Mouse (Mus musculus): ENCODE measurements around the gene Rab43. TPM values are rescaled to one million over a fixed set of nuclear protein-coding genes. Genes with fewer than 3 reads are reported as not detected.

Gene Rab43
- polyA plus RNA-seq, 1 experiment from 2014 or later = 12.7 TPM

DNA sequence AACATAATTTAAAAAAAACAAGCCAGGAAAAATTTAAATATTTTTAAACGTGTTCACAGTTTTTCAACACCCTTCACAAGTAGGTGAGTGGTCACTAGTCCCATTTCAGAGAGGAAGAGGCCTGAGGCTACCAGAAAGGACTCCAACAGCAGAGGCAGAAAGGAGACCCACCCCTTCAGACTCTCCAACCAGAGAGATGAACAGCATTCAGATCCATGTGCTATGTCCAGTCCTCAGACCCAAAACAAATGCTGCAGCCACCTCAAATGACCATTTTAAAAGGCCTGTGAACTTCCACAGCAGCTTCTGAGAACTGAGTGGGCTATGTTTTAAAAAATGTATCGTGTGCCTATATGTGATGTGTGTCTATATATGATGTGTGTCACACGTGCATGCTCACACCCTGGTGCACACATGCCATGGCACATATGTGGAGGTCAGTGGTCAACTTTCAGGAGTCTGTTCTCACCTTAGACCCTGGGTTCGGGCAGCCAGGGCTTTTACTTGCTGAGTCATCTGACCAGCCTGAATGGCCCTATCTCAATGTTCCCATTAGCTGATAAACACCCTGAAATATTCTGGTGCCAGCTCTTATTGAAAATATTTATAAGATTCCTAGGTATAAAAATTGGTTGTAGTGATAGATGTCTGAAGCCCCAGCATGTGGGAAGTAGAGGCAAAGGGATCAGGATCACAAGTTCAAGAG, 4.1 kb downstream of the Rab43 start:
- Histone ChIP-seq H3K27me3 (no peaks in the 10 kb centered on the region), H3K36me3 (no peaks in the 10 kb centered on the region), H3K27ac (no peak overlapping the region), H3K4me3 (replicated peaks) (no peak overlapping the region), H3K4me2 (no peak overlapping the region), H3K9me3 (replicated peaks) (no peaks in the 10 kb centered on the region), H3K9ac (no peak overlapping the region), H3K4me1 (peaks cover 32% of the 10 kb centered on the region)
- WGBS = 85% methylated on average over 4 of the region's 4 CpGs
- ATAC-seq (replicated peaks; ENCODE audit: low FRiP score) = no peak

DNA sequence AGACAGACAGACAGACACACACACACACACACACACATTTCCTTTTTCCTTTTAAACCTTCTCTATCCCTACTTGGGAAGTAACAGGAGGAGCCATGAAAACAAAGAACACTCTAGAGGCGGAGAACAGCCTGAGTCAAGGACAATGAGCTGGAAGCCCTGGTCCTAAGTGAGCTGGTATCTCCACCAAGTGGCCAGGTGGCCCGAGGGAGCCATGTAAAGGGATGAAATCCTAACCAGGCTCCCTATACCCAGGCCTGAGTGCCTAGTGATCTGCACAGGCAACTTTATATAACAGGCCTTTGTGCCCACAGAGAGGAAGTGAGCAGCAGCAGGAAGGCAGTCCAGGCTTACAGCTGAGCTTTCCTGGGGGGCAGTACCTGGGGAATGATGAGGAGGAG, 5.1 kb downstream of the Rab43 start:
- peaks cover 23% of the 10 kb centered on the region for H3K4me1 ChIP-seq
- no peak for ATAC-seq (replicated peaks; ENCODE audit: low FRiP score)

DNA sequence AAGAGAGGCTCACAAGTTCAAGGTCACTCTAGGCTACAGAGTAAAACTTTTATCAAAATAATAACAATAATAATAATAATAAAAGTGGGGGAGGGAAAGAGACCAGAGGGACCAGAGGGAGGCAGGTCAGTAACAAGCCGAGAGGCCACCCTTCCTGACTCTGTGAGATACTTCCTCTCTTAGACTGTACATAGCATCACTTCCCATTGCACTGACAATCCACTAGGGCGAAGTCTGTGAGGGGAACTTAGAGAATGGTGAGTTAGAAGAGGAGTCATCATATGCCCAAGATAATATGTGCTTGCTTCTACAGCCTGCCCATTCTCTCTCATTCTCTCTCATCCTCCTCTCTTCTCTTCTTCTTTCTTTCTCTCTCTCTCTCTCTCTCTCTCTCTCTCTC, 5.9 kb downstream of the Rab43 start:
- no peaks in the 10 kb centered on the region for H3K27me3 ChIP-seq
- H3K4me2 ChIP-seq = no peak overlapping the region
- no peak overlapping the region for H3K27ac ChIP-seq
- no peak overlapping the region for H3K4me3 ChIP-seq (replicated peaks)
- H3K9ac ChIP-seq = no peak overlapping the region
- WGBS = 74% methylated on average over 2 of the region's 2 CpGs
- H3K4me1 ChIP-seq = peaks cover 23% of the 10 kb centered on the region
- no peak for ATAC-seq (replicated peaks; ENCODE audit: low FRiP score)
- H3K9me3 ChIP-seq (replicated peaks) = no peaks in the 10 kb centered on the region
- H3K36me3 ChIP-seq = no peaks in the 10 kb centered on the region

More for the DNA sequence above, 5.1 kb downstream of the Rab43 start:
- Histone ChIP-seq H3K36me3 (no peaks in the 10 kb centered on the region), H3K27ac (peak overlapping the region; percentile 9; the same call in 1 of the 2 replicates), H3K4me2 (no peak overlapping the region), H3K4me3 (replicated peaks) (no peak overlapping the region), H3K27me3 (no peaks in the 10 kb centered on the region), H3K9me3 (replicated peaks) (no peaks in the 10 kb centered on the region), H3K9ac (no peak overlapping the region)
- 49% methylated on average over 2 of the region's 2 CpGs for WGBS

DNA sequence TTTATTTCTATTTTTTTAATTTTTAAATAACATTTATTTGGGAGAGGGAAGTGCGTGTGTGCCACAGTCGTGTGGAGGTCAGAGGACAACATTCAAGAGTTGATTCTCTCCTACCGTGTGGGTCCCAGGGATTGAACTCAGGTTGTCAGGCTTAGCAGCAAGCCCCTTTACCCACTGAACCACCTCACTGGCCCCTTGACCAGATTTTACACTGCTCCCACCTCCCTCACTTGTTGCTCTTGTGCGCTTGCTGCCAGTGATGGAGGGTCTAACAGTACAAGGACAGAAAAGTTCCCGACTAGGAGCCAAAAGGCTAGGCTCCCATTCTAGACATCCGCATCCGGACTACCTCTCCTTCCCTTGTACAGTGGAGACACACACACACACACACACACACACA, 6.5 kb downstream of the Rab43 start:
- WGBS = 89% methylated on average over 7 of the region's 7 CpGs
- H3K36me3 ChIP-seq = no peaks in the 10 kb centered on the region
- no peaks in the 10 kb centered on the region for H3K27me3 ChIP-seq
- peaks cover 18% of the 10 kb centered on the region for H3K4me1 ChIP-seq
- no peak overlapping the region for H3K4me3 ChIP-seq (replicated peaks)
- no peak for ATAC-seq (replicated peaks; ENCODE audit: low FRiP score)
- no peak overlapping the region for H3K9ac ChIP-seq
- H3K4me2 ChIP-seq = no peak overlapping the region
- H3K9me3 ChIP-seq (replicated peaks) = no peaks in the 10 kb centered on the region
- H3K27ac ChIP-seq = no peak overlapping the region

DNA sequence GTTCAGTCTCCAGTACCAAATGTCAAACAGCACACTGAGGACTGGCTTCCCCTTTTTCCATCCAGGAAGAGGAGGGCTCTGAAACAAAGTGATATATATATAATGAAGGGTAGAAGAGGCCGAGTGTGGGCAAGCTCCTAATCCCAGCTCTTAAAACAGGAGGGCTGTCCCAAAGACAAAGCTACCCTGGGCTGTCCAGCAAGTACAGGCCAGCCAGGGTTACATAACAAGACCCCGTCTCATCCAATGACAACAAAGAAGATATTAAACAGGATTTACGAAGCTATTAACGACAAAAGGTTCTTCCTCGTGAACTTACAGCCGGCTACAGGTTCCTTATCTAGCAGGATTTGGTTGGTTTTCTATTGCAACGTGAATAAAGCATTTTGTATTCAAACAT, 7.1 kb downstream of the Rab43 start:
- no peak overlapping the region for H3K9ac ChIP-seq
- no peak for ATAC-seq (replicated peaks; ENCODE audit: low FRiP score)
- H3K4me3 ChIP-seq (replicated peaks) = no peak overlapping the region
- no peaks in the 10 kb centered on the region for H3K36me3 ChIP-seq
- no peak overlapping the region for H3K27ac ChIP-seq
- no peak overlapping the region for H3K4me2 ChIP-seq
- WGBS = 56% methylated on average over 7 of the region's 7 CpGs
- no peaks in the 10 kb centered on the region for H3K9me3 ChIP-seq (replicated peaks)
- no peaks in the 10 kb centered on the region for H3K27me3 ChIP-seq
- H3K4me1 ChIP-seq = peaks cover 13% of the 10 kb centered on the region

DNA sequence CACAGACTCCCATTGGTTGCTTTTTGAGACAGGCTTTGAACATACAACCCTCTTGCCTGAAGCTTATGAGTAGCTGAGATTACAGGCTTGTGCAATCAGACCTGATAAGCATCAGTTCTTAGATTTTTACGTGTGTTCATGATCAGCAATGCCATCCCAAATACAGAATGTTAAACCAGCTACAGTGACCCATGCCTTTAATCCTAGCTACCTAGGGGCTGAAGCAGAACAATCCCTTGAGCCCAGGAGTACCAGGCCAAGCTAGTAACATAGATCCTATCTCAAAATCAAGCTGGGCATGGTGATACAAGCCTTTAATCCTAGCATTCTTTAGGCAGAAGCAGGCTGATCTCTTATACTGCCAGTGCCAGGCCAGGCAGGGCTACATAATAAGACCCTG, 7.9 kb downstream of the Rab43 start:
- Histone ChIP-seq H3K36me3 (no peaks in the 10 kb centered on the region), H3K27ac (no peak overlapping the region), H3K9ac (no peak overlapping the region), H3K4me2 (no peak overlapping the region), H3K9me3 (replicated peaks) (no peaks in the 10 kb centered on the region), H3K4me1 (peaks cover 6% of the 10 kb centered on the region; the same call in 1 of the 2 replicates), H3K27me3 (no peaks in the 10 kb centered on the region), H3K4me3 (replicated peaks) (no peak overlapping the region)
- 77% methylated on average over 1 of the region's 1 CpGs for WGBS
- no peak for ATAC-seq (replicated peaks; ENCODE audit: low FRiP score)

DNA sequence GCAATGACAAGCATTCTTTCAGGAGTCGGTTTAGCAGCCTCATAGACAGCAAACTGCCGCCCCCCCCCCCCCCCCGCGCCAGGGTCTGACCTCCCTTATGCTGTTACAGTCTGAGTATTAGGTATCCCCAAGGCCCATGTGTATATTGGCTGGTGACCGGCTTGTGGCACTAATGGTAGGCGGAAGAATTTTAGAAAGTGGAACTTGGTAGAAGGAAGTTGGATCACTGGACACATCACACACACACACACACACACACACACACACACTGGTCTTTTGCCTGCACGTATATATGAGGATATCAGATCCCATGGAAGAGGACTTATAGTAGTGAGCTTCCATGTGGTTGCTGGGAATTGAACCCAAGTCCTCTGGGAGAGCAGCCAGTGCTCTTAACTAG, 9.5 kb downstream of the Rab43 start:
- ATAC-seq (replicated peaks; ENCODE audit: low FRiP score) = no peak
- Histone ChIP-seq H3K9ac (no peak overlapping the region), H3K27me3 (no peaks in the 10 kb centered on the region), H3K4me2 (no peak overlapping the region), H3K27ac (no peak overlapping the region), H3K4me3 (replicated peaks) (no peak overlapping the region), H3K9me3 (replicated peaks) (no peaks in the 10 kb centered on the region), H3K36me3 (no peaks in the 10 kb centered on the region), H3K4me1 (peaks cover 12% of the 10 kb centered on the region)
- 90% methylated on average over 5 of the region's 7 CpGs for WGBS

DNA sequence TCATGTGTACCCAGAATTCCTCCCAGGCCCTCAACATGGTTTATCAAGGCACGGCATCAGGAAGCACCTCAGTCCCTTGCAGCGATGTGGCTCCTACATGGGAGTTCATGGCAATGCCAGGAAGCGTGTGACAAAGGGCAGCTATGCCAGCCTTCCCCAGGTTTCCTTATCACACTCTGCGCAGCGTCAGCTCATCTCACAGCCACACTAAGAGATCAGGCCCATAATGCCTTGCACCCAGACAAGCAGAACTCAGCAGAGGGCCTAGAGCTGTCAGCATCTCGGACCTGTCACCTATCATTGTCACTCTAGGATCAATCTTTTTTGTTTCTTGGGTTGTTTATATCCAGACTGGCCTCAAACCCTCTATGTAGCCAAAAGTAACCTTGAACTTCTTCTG, 12.4 kb downstream of the Rab43 start:
- Histone ChIP-seq H3K27me3 (no peaks in the 10 kb centered on the region), H3K9ac (no peak overlapping the region), H3K4me3 (replicated peaks) (no peak overlapping the region), H3K4me2 (no peak overlapping the region), H3K36me3 (0 out of 2 replicates have a peak, but pooled peaks cover 1% of the 10 kb centered on the region), H3K27ac (no peak overlapping the region), H3K4me1 (peaks cover 11% of the 10 kb centered on the region), H3K9me3 (replicated peaks) (no peaks in the 10 kb centered on the region)
- 92% methylated on average over 6 of the region's 6 CpGs for WGBS
- no peak for ATAC-seq (replicated peaks; ENCODE audit: low FRiP score)

DNA sequence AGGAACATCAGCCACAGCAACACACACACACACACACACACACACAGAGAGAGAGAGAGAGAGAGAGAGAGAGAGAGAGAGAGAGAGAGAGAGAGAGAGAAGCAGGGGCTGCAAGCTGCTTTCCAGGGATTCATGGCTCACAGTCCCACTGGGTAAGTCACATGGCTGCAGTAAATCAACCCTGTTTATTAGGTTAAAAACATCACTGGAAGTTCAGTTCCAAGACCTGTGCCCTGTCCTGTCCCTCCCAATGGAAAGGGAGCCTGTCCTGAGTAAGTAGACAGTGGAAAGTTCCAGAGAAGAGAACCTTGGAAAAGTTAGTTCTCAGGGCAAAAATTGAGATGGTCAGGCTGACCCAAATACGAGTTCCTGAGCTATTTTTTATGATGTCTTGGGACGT, 14.6 kb downstream of the Rab43 start:
- no peaks in the 10 kb centered on the region for H3K27me3 ChIP-seq
- H3K9ac ChIP-seq = no peak overlapping the region
- H3K4me3 ChIP-seq (replicated peaks) = no peak overlapping the region
- H3K36me3 ChIP-seq = peaks cover 15% of the 10 kb centered on the region
- H3K4me2 ChIP-seq = no peak overlapping the region
- peaks cover 11% of the 10 kb centered on the region for H3K4me1 ChIP-seq
- no peak for ATAC-seq (replicated peaks; ENCODE audit: low FRiP score)
- no peaks in the 10 kb centered on the region for H3K9me3 ChIP-seq (replicated peaks)
- WGBS = 17% methylated on average over 2 of the region's 2 CpGs
- no peak overlapping the region for H3K27ac ChIP-seq

DNA sequence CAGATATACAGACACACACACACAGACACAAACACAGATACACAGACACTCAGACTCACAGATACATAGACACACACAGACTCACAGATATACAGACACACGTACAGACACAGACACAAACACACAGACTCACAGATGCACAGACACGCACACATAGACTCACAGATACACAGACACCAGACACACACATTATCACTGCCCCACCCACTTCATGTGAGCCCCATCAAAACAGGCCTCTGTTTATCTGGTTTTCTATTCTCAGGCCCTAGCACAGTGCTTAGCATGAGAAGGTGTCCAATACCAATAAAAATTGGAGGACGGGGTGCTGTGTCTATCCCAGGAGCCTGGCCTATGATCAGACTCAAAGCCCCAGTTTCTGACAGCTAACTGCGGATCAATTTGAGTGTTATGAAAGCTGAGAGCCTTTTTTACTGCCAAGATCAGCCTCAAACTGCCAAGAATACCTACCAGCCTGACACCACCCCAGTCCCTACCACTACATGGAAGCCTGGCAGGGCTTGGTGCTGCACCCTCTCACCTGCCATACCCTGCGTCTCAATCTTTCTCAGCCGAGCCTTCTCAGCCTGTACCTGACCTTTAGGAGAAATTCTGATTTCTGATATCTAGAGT, 15.6 kb downstream of the Rab43 start:
- peak; percentile 59; the same call in 1 of the 2 replicates for ATAC-seq (replicated peaks; ENCODE audit: low FRiP score)
- no peak overlapping the region for H3K27ac ChIP-seq
- peaks cover 11% of the 10 kb centered on the region for H3K4me1 ChIP-seq
- no peak overlapping the region for H3K4me2 ChIP-seq
- H3K9ac ChIP-seq = no peak overlapping the region
- no peak overlapping the region for H3K4me3 ChIP-seq (replicated peaks)
- H3K27me3 ChIP-seq = no peaks in the 10 kb centered on the region
- WGBS = 86% methylated on average over 6 of the region's 6 CpGs
- H3K36me3 ChIP-seq = peaks cover 21% of the 10 kb centered on the region
- no peaks in the 10 kb centered on the region for H3K9me3 ChIP-seq (replicated peaks)

DNA sequence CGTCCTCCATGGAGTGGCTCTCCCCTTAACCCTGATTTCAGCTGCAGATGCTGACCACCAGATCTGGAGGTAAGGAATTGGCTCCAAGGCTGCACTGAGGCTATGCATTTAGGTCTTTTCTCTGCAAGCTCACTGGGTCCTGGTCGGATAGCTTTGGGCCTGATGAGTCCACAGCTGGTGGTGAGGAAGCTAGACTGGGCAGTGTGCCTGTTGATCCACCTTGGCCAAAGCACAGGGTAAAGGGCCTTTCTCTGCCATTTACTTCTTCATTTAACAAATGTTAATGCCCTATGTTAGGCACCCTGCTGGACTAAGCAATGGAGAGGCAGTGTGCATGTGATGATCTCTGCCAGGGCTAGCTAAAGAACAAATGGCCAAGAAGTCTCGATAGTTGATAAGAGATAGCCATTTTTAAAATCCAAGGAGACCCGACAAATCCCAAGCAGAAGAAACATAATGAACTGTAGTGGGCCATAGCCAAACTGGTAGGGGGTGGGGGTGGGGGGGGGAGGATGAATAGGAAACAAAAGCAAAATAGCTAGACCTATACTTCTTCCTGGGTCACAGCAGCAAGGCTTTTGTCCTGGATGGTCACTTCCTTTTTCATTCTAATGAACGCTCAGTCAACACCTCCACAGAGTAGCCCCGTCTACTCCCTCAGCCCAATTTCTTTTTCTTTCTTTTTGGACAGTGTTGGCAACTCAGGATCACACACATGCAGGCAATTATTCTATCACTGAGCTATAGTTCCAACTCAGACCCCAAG, 16.4 kb downstream of the Rab43 start:
- no peaks in the 10 kb centered on the region for H3K27me3 ChIP-seq
- no peak overlapping the region for H3K4me2 ChIP-seq
- peaks cover 21% of the 10 kb centered on the region for H3K36me3 ChIP-seq
- peaks cover 16% of the 10 kb centered on the region for H3K4me1 ChIP-seq
- no peak for ATAC-seq (replicated peaks; ENCODE audit: low FRiP score)
- no peak overlapping the region for H3K9ac ChIP-seq
- 81% methylated on average over 6 of the region's 6 CpGs for WGBS
- H3K27ac ChIP-seq = no peak overlapping the region
- no peak overlapping the region for H3K4me3 ChIP-seq (replicated peaks)
- no peaks in the 10 kb centered on the region for H3K9me3 ChIP-seq (replicated peaks)

DNA sequence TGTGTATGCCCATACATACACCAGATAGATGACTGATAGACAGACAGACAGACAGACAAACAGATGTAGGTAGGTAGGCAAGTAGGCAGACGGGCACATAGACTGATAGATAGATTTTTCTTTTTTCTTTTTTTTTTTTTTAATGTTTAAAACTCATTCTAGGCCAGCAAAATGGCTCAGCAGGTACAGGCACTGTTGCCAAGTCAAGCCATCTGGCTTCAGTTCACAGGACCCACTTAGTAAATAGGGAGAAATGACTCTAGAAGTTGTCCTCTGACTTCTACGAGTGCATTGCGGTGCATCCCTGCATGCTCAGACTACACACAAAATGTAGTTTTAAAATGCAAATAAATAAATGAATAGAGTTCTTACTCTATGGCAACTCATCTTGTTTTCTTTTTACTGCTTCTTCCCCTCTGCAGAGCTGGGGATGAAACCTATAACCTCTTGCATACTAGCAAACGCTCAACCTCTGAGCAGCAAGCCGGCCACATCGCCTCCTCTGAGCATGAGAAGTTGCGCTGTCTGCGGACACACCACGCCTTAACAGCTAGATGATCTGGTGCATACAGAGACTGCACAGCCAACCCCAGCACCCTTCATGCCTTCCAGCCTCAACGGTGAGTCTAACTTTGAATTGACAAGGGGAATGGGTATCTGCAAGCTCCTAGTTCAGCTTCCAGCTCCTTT, 18.0 kb downstream of the Rab43 start:
- Histone ChIP-seq H3K27ac (no peak overlapping the region), H3K4me3 (replicated peaks) (no peak overlapping the region), H3K27me3 (no peaks in the 10 kb centered on the region), H3K9me3 (replicated peaks) (no peaks in the 10 kb centered on the region), H3K4me1 (peaks cover 32% of the 10 kb centered on the region), H3K9ac (no peak overlapping the region), H3K36me3 (peaks cover 21% of the 10 kb centered on the region), H3K4me2 (no peak overlapping the region)
- 93% methylated on average over 10 of the region's 10 CpGs for WGBS
- ATAC-seq (replicated peaks; ENCODE audit: low FRiP score) = no peak

Measured in kidney, embryonic 15.5 days (tissue).